Mouse (Mus musculus) midbrain, embryonic 11.5 days (tissue): Measurements from ENCODE around the gene Krtcap2. TPM values are rescaled to one million over a fixed set of nuclear protein-coding genes. Genes with fewer than 3 reads are reported as not detected.

Source experiments
- ATAC-seq: fragments of 200-750 bp; cut with Nextera tagmentation; 2 replicates; pipeline ENCODE4 v1.8.0; 2017; ENCODE audit warnings: moderate TSS enrichment, moderate library complexity; ENCODE audit not compliant: low FRiP score
- DNase-seq: peaks from one replicate; pipeline ENCODE4 v3.0.0; 2015; ENCODE audit warnings: low spot score; ENCODE audit errors: missing footprints
- H3K27ac ChIP-seq: fragments of 300-500 bp; sonication (generic); 2 replicates; pipeline ENCODE4 v1.5.1; 2014; ENCODE audit warnings: low read depth, low read length
- H3K27me3 ChIP-seq: fragments of 300-500 bp; sonication (generic); 2 replicates; pipeline ENCODE4 v1.6.1; 2014; ENCODE audit warnings: mild to moderate bottlenecking, low read length, moderate library complexity, mixed read lengths; ENCODE audit not compliant: control insufficient read depth, insufficient read depth
- H3K36me3 ChIP-seq: fragments of 300-500 bp; sonication (generic); 2 replicates; pipeline ENCODE4 v1.6.1; 2014; ENCODE audit warnings: mild to moderate bottlenecking, low read length, moderate library complexity, mixed read lengths; ENCODE audit not compliant: control insufficient read depth, insufficient read depth
- H3K4me1 ChIP-seq: fragments of 300-500 bp; sonication (generic); 2 replicates; pipeline ENCODE4 v1.6.1; 2014; ENCODE audit warnings: low read length; ENCODE audit not compliant: control insufficient read depth, insufficient read depth
- H3K4me2 ChIP-seq: fragments of 300-500 bp; sonication (generic); 2 replicates; pipeline ENCODE4 v1.6.1; 2014; ENCODE audit warnings: mild to moderate bottlenecking, moderate library complexity
- H3K4me3 ChIP-seq: fragments of 300-500 bp; sonication (generic); 2 replicates; pipeline ENCODE4 v1.5.1; 2014; ENCODE audit warnings: low read depth, low read length
- H3K9ac ChIP-seq: fragments of 300-500 bp; sonication (generic); 2 replicates; pipeline ENCODE4 v1.6.1; 2014; ENCODE audit warnings: low read length
- H3K9me3 ChIP-seq: fragments of 300-500 bp; sonication (generic); 2 replicates; pipeline ENCODE4 v1.6.1; 2016; ENCODE audit warnings: low read length; ENCODE audit not compliant: control insufficient read depth
- WGBS: fragments of 180-500 bp; shearing (Covaris S2); extraction: QIAGEN DNeasy Blood & Tissue Kit; methylation state at CpG from one replicate; pipeline ENCODE4 v1.1.7; 2014; 5-methylcytosine and 5-hydroxymethylcytosine counted together
- polyA plus RNA-seq: library from polyadenylated mRNA; unstranded; fragments of >200 nt; fragmentation: Nextera tagmentation; extraction: Ambion mirVana; gene quantifications from 2 replicates; pipeline ENCODE4 v1.2.1, GENCODE M21; 2014

The Krtcap2 gene
- polyA plus RNA-seq, 1 experiment from 2014 or later, result 270 TPM

DNA sequence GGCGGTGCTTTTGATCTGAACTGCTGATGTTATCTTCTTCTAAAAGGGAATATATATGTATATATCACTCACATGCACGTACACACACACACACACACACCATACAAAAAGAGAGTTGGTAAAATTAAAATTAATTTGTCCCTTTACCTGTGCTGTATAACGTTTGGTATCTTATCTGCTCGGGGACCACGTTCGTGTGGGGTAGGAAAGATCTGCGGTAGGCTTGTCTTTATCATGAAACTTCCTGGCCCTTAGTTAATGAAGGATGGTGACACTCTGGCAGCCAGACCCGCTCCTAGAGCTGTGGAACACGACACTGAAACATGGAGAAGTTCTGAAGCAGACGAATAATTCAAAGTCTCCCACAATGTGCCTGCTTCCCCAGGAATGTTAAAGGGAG, 46.1 kb downstream of the Krtcap2 start:
- Histone ChIP-seq H3K27ac (no peak overlapping the region), H3K4me1 (no peaks in the 10 kb centered on the region), H3K36me3 (no peaks in the 10 kb centered on the region), H3K27me3 (no peaks in the 10 kb centered on the region), H3K9me3 (no peaks in the 10 kb centered on the region), H3K4me3 (no peak overlapping the region), H3K9ac (no peak overlapping the region), H3K4me2 (no peak overlapping the region)
- ATAC-seq (no peak), DNase-seq (peak; percentile 2)
- 80% methylated on average over 10 of the region's 10 CpGs for WGBS

DNA sequence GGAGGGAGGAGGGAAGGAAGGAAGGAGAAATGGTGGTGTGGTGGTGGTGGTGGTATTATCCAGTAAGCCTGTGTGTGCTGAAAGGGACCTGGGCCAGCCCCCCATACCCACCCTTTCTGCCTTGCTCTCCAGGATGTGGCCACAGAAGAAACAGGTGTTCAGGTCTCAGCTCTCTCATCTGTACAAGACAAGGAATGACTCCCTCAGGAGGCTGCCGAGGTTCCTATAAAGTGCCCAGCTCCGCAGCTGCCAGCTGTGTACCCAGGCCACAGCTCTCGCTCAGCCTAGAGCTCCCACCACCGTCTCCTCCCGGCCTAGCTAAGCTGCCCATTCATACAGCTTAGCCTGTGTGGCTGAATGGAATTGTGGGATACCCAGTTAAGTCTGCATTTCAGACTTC, 46.5 kb downstream of the Krtcap2 start:
- Histone ChIP-seq H3K27ac (no peak overlapping the region), H3K9ac (no peak overlapping the region), H3K4me1 (no peaks in the 10 kb centered on the region), H3K4me2 (no peak overlapping the region), H3K36me3 (no peaks in the 10 kb centered on the region), H3K9me3 (no peaks in the 10 kb centered on the region), H3K4me3 (no peak overlapping the region), H3K27me3 (no peaks in the 10 kb centered on the region)
- DNase-seq, result peak; percentile 12
- no peak for ATAC-seq
- 66% methylated on average over 5 of the region's 5 CpGs for WGBS

DNA sequence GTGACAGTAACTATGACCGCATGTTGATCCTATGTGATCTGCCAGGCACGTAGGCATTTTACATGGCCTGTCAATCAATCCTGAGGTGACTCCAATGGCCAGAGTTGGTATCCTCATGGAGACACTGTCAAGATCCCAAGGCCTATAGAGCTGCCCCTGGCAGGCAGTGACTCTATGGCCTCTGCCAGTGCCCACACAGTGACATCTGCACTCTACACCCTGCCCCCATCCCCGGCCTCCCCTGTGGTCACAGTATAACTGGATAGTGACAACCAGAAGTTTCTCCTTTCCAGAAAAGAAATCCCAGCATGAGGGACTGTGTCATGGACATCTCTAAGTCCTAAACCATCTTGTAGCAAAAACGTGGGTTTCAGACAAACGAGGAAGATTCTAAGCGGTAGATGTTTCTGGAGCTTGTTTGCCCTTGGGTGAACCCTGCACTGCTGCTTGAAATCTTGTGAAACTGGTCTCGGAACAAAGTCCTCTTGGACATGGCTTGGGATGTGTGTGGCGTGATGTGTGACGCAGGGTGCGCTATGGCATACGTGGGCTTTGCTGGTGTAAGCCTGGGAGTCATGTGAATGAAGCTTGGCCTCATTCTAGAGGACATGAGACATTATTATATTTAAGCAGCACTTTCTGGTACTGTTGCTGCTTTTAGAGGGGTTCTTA, 47.6 kb downstream of the Krtcap2 start:
- no peak overlapping the region for H3K9ac ChIP-seq
- no peaks in the 10 kb centered on the region for H3K27me3 ChIP-seq
- H3K9me3 ChIP-seq, result no peaks in the 10 kb centered on the region
- DNase-seq (no peak), ATAC-seq (no peak)
- H3K4me3 ChIP-seq, result no peak overlapping the region
- 86% methylated on average over 11 of the region's 11 CpGs for WGBS
- no peaks in the 10 kb centered on the region for H3K4me1 ChIP-seq
- H3K4me2 ChIP-seq, result no peak overlapping the region
- H3K27ac ChIP-seq, result no peak overlapping the region
- no peaks in the 10 kb centered on the region for H3K36me3 ChIP-seq

DNA sequence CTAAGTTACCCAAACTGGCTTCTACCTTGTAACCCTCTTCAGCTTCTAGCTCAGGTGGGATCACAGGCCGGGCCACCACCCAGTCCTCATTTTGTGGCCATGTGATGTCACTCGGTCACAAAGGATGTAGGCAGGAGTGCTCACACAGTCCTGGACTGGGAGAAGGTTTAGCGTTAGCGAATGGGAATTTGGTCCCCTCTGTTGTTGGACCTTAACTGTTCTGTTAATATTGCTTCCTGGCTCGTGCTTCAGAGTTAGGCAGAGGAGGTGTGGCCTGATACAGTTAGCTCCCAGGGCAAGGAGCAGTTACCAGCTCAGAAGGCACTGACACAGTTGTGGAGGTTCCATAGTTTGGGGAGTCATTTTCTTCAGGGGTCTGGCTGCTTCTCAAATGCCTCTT, 48.4 kb downstream of the Krtcap2 start:
- Histone ChIP-seq H3K9me3 (no peaks in the 10 kb centered on the region), H3K36me3 (no peaks in the 10 kb centered on the region), H3K4me3 (no peak overlapping the region), H3K9ac (no peak overlapping the region), H3K27ac (no peak overlapping the region), H3K27me3 (no peaks in the 10 kb centered on the region), H3K4me1 (no peaks in the 10 kb centered on the region), H3K4me2 (no peak overlapping the region)
- DNase-seq, result peak; percentile 41
- ATAC-seq, result no peak
- 82% methylated on average over 5 of the region's 5 CpGs for WGBS

DNA sequence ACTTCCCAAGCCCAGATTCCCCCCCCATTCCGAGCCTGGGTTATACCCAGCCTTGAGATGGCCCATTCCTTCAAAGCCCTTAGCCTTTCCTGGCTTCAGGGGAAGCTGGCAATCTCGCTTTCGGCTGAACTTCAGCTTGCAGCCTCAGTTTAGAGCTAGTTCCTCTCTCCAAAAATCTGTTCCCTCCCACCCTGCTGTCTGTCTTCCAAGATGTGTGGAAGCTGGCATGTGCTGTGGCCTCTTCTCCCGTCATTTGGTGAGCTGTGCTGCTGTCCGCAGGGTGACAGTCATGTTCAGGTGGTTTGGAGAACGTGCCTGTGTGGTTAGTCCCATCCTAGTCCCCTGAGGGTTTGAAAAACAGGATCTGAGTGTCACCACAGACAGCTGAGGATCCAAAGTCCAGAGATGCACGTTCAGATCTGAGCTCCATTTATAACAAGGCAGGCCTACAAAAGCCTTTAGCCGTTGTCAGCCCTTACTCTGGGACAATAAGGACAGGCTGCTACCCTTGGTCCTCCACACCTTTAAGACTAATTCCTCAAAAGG, 50.0 kb downstream of the Krtcap2 start:
- ATAC-seq, result no peak
- H3K36me3 ChIP-seq, result no peaks in the 10 kb centered on the region
- H3K9ac ChIP-seq, result no peak overlapping the region
- no peak overlapping the region for H3K27ac ChIP-seq
- WGBS, result 82% methylated on average over 8 of the region's 8 CpGs
- 0 out of 2 replicates have a peak, but pooled peaks cover 4% of the 10 kb centered on the region for H3K27me3 ChIP-seq
- no peaks in the 10 kb centered on the region for H3K9me3 ChIP-seq
- H3K4me1 ChIP-seq, result no peaks in the 10 kb centered on the region
- no peak overlapping the region for H3K4me2 ChIP-seq
- peak; percentile 77 for DNase-seq
- H3K4me3 ChIP-seq, result no peak overlapping the region

DNA sequence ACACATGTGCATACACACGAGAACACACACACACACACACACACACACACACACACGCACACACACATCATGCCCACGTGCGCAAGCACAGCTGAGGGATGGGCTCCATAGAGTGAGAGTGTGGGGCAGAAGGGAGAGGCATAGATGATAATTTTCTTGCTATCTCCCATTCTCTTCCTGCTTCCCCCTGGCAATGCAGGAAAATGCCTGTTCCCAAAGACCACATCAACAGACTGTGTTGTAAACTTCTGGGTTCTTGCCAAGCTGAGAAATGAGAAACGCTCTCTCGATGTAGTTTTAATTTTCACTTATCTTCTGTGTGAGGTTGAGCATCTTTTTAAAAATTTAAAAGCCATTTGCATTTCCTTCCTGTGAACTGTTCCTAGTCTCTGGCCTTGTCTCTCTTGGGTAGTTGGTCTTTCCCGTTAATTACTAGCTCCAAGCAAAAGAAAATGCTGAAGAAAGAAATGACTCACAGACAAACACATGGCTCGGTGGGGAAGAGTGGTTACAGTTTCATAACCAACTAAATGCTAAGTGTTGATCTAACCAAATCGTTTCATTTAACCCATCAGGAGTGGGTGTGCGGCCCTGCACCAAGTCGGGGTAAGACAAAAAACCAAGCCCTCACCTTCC, 51.1 kb downstream of the Krtcap2 start:
- Histone ChIP-seq H3K27me3 (0 out of 2 replicates have a peak, but pooled peaks cover 4% of the 10 kb centered on the region), H3K4me1 (no peaks in the 10 kb centered on the region), H3K36me3 (no peaks in the 10 kb centered on the region), H3K9me3 (no peaks in the 10 kb centered on the region), H3K9ac (no peak overlapping the region), H3K27ac (no peak overlapping the region), H3K4me3 (no peak overlapping the region), H3K4me2 (no peak overlapping the region)
- DNase-seq (peak; percentile 73), ATAC-seq (no peak)
- 87% methylated on average over 11 of the region's 11 CpGs for WGBS

DNA sequence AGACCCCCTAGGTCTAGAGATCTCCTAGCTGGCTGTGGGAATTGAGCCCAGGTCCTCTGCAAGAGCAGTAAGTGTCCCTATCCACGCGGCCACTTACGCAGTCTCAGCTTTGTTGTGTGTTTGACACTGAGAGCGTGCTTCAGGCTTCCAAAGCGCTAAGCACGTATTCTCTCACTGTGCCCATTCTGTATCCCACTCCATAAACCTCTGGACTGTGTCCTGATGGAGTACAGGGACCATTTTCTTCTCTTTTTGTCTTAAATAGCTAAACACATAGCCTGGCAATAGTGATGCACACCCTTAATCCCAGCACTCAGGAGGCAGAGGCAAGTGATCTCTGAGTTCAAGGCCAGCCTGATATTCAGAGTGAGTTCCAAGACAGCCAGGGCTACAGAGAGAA, 53.1 kb downstream of the Krtcap2 start:
- ATAC-seq, result no peak
- Histone ChIP-seq H3K4me2 (no peak overlapping the region), H3K36me3 (no peaks in the 10 kb centered on the region), H3K4me3 (no peak overlapping the region), H3K27me3 (0 out of 2 replicates have a peak, but pooled peaks cover 4% of the 10 kb centered on the region), H3K27ac (no peak overlapping the region), H3K9me3 (no peaks in the 10 kb centered on the region), H3K4me1 (no peaks in the 10 kb centered on the region), H3K9ac (no peak overlapping the region)
- peak; percentile 84 for DNase-seq
- WGBS, result 83% methylated on average over 6 of the region's 6 CpGs

DNA sequence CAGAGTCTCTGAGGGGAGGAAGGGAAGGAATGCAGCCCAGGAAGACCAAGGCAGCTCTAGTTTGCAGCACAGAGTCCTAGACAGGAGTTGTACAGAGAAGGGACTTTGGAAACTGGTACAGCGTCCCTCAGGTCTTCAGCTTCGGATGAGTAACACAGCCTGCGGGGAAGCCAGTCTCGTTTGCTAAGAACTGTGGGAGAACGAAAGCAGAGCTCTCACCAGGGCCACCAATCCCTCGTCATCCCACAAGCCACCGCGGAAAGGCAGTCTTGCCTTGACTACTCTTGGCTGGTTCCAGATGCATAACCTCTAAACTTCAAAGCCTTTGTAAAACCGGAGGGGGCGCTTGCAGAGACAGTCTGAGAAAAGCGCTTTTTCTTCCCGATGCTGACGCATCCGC, 53.7 kb downstream of the Krtcap2 start:
- Histone ChIP-seq H3K4me3 (peak overlapping the region; percentile 13; the same call in 1 of the 2 replicates), H3K36me3 (no peaks in the 10 kb centered on the region), H3K4me2 (peak overlapping the region; percentile 29), H3K27me3 (0 out of 2 replicates have a peak, but pooled peaks cover 4% of the 10 kb centered on the region), H3K4me1 (no peaks in the 10 kb centered on the region), H3K9me3 (no peaks in the 10 kb centered on the region), H3K9ac (peak overlapping the region; percentile 43), H3K27ac (no peak overlapping the region)
- 5% methylated on average over 14 of the region's 14 CpGs for WGBS
- DNase-seq (peak; percentile 92), ATAC-seq (no peak)
